Mouse (Mus musculus) colon, adult 2 months (tissue): ENCODE data around the gene Nhlrc1. TPM values are rescaled to one million over a fixed set of nuclear protein-coding genes. Genes with fewer than 3 reads are reported as not detected.

ENCODE experiments used
- polyA plus RNA-seq: library from polyadenylated mRNA; depleted of rRNA; stranded (reverse); fragments of >200 nt; gene quantifications from 2 replicates; pipeline ENCODE4 v1.2.3, GENCODE M21; 2012; rRNA removed

The Nhlrc1 gene
- polyA plus RNA-seq = 6.5 and 7.0 TPM in 2 replicates

DNA sequence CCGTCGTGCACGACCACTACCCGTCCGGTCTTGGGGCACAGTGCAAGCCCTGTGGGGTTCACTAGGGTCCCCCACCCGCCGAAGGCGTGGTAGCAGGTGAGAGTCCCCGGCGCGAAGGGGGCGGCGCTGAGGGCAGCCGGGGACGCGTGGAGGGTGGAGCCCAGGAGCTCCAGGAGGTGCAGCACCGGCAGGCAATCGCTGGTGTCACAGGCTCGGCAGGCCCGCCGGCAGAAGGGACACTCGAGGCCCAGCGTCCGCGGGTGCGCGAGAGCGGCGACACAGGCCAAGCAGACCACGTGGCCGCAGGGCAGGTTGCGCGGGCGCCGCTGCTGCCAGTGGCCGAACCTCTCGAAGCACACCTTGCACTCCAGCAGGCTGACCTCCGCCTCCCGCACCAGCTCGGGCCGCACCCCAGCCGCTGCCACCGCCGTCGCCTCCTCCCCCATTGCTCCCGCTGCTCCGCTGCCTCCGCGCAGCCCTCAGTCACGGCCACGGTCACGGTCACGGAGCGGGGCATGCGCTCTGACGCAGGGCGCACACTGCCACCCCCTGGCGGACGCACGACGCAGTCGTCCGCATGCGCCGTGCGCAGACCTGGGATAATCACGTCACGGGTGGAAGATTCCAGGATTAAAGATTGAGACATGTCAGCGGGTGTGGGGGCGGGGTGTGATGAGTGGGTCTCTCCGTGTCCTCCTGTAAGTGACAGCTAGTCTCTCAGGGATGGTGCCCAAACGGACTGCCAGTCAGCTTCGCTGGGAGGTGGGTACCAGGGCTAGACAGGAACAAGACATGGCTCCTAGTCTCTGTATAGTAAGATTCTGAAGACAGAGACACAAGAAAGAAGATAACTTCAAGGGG is at the start of gene Nhlrc1:
Gene Nhlrc1 (minus strand): TSS at position 517 of the 861 bp plus-strand sequence.

DNA sequence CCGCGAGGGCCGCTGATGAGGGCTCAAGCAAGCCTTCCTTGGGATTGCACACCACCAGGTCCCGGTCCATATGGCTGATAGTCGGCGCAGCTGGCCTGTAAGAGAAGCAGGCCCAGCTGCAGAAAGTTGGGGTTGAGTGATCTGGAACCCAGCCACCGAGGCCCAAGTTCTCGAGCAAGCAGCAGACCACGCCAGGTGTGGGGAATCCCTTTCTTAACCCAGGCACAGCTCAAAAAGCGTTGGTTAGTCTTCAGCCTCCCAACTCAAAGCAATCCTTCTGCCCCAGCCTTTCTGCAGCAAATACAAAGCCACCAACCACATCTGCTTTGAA is 29.9 kb upstream of the Nhlrc1 start, which contains the start of gene Tpmt:
Gene Tpmt (minus strand): TSS at position 121 of the 331 bp plus-strand sequence.

DNA sequence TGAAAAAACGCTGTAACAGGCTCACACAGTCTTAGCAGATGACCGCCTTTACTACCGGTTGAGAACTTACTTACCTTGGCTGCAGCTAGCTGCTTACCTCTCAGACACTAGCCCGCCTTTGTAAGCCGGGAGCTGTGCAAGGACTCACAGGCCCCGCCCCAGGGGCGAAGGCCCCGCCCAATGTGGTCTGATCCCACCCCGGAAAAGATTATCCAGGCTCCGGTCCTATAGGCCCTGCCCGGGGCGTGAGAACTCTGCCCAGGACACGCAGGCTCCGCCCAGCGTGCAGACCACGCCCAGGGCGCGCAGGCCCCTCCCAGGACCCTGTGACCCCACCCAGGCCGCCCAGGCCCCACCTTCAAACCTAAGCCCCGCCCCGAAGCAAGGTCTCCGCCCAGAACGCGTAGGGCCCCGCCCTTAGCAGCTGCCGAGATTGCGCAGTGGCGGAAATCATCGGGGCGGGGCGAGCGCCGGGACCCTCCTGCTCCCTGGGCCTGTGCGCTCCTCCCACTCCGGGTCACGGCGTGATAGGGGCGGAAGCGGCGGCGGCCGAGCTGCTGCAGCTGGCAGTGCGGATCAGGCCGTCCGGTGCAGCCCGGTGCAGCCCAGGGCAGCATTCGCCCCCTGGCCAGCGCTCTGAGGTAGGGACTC is 28.5 kb upstream of the Nhlrc1 start, which contains the start of gene Kdm1b:
Gene Kdm1b (plus strand): TSS at position 470 of the 651 bp plus-strand sequence.

Other genes with a start within 250 kb of the Nhlrc1 start
- 35.1 and 42.2 TPM in 2 replicates for gene Kif13a, start 85.0 kb downstream of the Nhlrc1 start, polyA plus RNA-seq
- 13.2 and 16.1 TPM in 2 replicates for gene Kdm1b, start 28.6 kb upstream of the Nhlrc1 start, polyA plus RNA-seq
- gene Tpmt, start 29.9 kb upstream of the Nhlrc1 start, polyA plus RNA-seq = 3.4 and 5.6 TPM in 2 replicates
- 36.6 and 39.9 TPM in 2 replicates for gene Dek, start 91.4 kb upstream of the Nhlrc1 start, polyA plus RNA-seq
- 2.7 and 2.9 TPM in 2 replicates for gene Rnf144b, start 107.8 kb upstream of the Nhlrc1 start, polyA plus RNA-seq